8 mouse cellular contexts compared by ENCODE assay signal in the genomic region with DNA sequence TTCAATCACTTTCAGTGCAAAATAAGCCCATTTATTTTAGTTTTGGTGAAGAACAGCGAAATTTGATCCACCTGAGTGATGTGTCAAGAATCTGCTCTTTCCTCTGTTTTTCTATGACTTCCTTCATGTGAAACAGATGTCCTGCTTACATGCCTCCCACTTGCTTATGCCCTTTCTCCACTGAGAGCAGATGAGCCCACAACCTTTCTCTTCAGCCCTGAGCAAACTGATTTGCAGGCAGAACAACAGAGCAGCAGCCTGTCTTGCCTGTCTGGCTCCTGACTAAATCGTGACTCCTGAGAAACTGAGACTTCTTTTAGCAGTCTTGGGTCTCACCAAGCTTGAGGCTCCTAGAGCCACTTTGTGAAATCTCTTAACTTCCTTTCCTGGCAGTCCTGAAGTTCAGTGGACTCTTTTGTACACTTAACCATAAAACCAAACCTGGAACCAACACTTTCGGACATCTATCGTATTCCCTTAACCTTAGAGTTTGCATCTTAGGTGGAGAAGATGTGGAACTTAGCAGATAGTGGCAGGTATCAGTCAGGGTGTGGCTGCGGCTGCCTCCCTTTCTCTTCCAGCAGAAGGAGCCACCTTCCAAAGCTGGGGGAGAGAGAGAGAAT. TPM values are rescaled to one million over a fixed set of nuclear protein-coding genes. Genes with fewer than 3 reads are reported as not detected.
DNase-seq lines count a peak whose midpoint lies in the region; ATAC-seq and TF ChIP-seq lines count a peak whose summit lies in the region.

No protein-coding gene starts in this region.

- H3K9ac ChIP-seq in heart, embryonic 13.5 days: peak overlapping the region; percentile 87
- H3K9ac ChIP-seq in ES-Bruce4 (ENCODE audit: low read depth, poor library complexity, severe bottlenecking): no peak overlapping the region
- H3K9ac ChIP-seq in forebrain, embryonic 14.5 days (ENCODE audit: low read length): peak overlapping the region; percentile 86

- no peaks in the 10 kb centered on the region for H3K36me3 ChIP-seq in heart, embryonic 13.5 days
- H3K36me3 ChIP-seq in ES-Bruce4 (ENCODE audit: control insufficient read depth, insufficient read depth, low read length, poor library complexity, severe bottlenecking) (no peaks in the 10 kb centered on the region), macrophage (ENCODE audit: inconsistent target) (no peaks in the 10 kb centered on the region)
- H3K36me3 ChIP-seq in forebrain, embryonic 14.5 days (ENCODE audit: control insufficient read depth, insufficient read depth, low read length): no peaks in the 10 kb centered on the region

- H3K9me3 ChIP-seq in heart, embryonic 13.5 days: no peaks in the 10 kb centered on the region
- H3K9me3 ChIP-seq in ES-Bruce4 (replicated peaks; ENCODE audit: control insufficient read depth, insufficient read depth, low read length, poor library complexity, severe bottlenecking): no peaks in the 10 kb centered on the region
- no peaks in the 10 kb centered on the region for H3K9me3 ChIP-seq in forebrain, embryonic 14.5 days (replicated peaks; ENCODE audit: control insufficient read depth, low read length)

- no peak for TF ChIP-seq EP300 in ES-Bruce4 (IDR thresholded peaks at IDR 0.05; ENCODE audit: insufficient read depth, low read depth, low read length)

- 18% methylated on average over 5 of the region's 5 CpGs for WGBS in heart, embryonic 13.5 days
- WGBS in forebrain, embryonic 14.5 days: 26% methylated on average over 5 of the region's 5 CpGs
- WGBS in macrophage (ENCODE audit: missing documents): 45% methylated on average over 4 of the region's 5 CpGs

- no peaks in the 10 kb centered on the region for H3K79me2 ChIP-seq in macrophage (ENCODE audit: inconsistent target)

- H3K27ac ChIP-seq in heart, embryonic 13.5 days (replicated peaks): no peak overlapping the region
- H3K27ac ChIP-seq in ES-Bruce4 (ENCODE audit: insufficient read depth, low read length) (no peak overlapping the region), macrophage (no peak overlapping the region)
- H3K27ac ChIP-seq in forebrain, embryonic 14.5 days (ENCODE audit: low read depth, low read length): peak overlapping the region; percentile 66; the same call in 1 of the 2 replicates

- DNase-seq in heart, postnatal 4 days: no peak
- DNase-seq in forebrain, embryonic 14.5 days (ENCODE audit: low spot score): peak; percentile 19
- no peak for DNase-seq in urinary bladder, postnatal 36 days (ENCODE audit: low spot score in 2 of 2)
- no peak for DNase-seq in ovary, postnatal 14 days (ENCODE audit: low spot score)

- no peak for ATAC-seq in heart, embryonic 13.5 days (ENCODE audit: extremely low read depth, insufficient number of reproducible peaks, low FRiP score, low TSS enrichment)
- ATAC-seq in forebrain, embryonic 14.5 days: peak; percentile 5; the same call in 1 of the 2 replicates
- ATAC-seq in CD4-positive, CD25-positive, alpha-beta regulatory T cell, adult 4 months: no peak

- no peak for TF ChIP-seq POLR2A in ES-Bruce4 (IDR thresholded peaks at IDR 0.05; ENCODE audit: insufficient read depth, low read length)

- H3K27me3 ChIP-seq in heart, embryonic 13.5 days (replicated peaks): 0 out of 2 replicates have a peak, but pooled peaks cover 2% of the 10 kb centered on the region
- H3K27me3 ChIP-seq in ES-Bruce4 (ENCODE audit: control insufficient read depth, insufficient read depth, low read length, poor library complexity, severe bottlenecking): peaks cover 5% of the 10 kb centered on the region; the same call in 1 of the 2 replicates
- H3K27me3 ChIP-seq in forebrain, embryonic 14.5 days (replicated peaks; ENCODE audit: control insufficient read depth, insufficient read depth, low read length): no peaks in the 10 kb centered on the region

- peak overlapping the region; percentile 100 for H3K4me2 ChIP-seq in heart, embryonic 13.5 days
- peak overlapping the region; percentile 80 for H3K4me2 ChIP-seq in forebrain, embryonic 14.5 days (ENCODE audit: low read length)

- TF ChIP-seq CTCF in ES-Bruce4 (IDR thresholded peaks at IDR 0.05; ENCODE audit: low read depth, low read length): no peak

- peaks cover 22% of the 10 kb centered on the region for H3K4me1 ChIP-seq in heart, embryonic 13.5 days
- peaks cover 1% of the 10 kb centered on the region for H3K4me1 ChIP-seq in ES-Bruce4 (ENCODE audit: control insufficient read depth, insufficient read depth, low read length)
- H3K4me1 ChIP-seq in forebrain, embryonic 14.5 days (ENCODE audit: control insufficient read depth, insufficient read depth, low read length): 0 out of 2 replicates have a peak, but pooled peaks cover 6% of the 10 kb centered on the region

- H3K4me3 ChIP-seq in heart, embryonic 13.5 days: peak overlapping the region; percentile 83
- H3K4me3 ChIP-seq in ES-Bruce4 (ENCODE audit: low read depth, low read length) (peak overlapping the region; percentile 23; the same call in 1 of the 2 replicates), macrophage (ENCODE audit: inconsistent target) (peak overlapping the region; percentile 49; the same call in 1 of the 2 replicates)
- H3K4me3 ChIP-seq in forebrain, embryonic 14.5 days (ENCODE audit: low read depth, low read length): peak overlapping the region; percentile 60

RNA-seq across cellular contexts. Expression of a gene that starts 0.5 kb away (rescaled TPM):
- 5.1 and 5.8 TPM in 2 replicates for polyA plus RNA-seq in heart, embryonic 13.5 days (2015; fragmentation: Nextera tagmentation; extraction: Ambion mirVana)
- under 1 TPM; 0.45 to 0.47 TPM for total RNA-seq in heart, postnatal 4 days (2021)
- polyA plus RNA-seq in ES-Bruce4 (2011; ENCODE audit: insufficient read depth, insufficient read length, low read depth, missing spikeins) (0.24 and 1.0 TPM in 2 replicates), macrophage (2018) (0.52 to 1.3 TPM (median 0.62 TPM) in 3 replicates)
- polyA plus RNA-seq in forebrain, embryonic 14.5 days (2014; fragmentation: Nextera tagmentation; extraction: Ambion mirVana): 38.5 and 52.2 TPM in 2 replicates
- total RNA-seq in macrophage (2018; cell fraction: chromatin; rRNA removed): 10 to 100 TPM in 3 of 26 experiments, 1 to 10 TPM in 16, under 1 TPM in 7; 0.25 to 14.7 (median 2.2) TPM
- total RNA-seq in macrophage (2018; cell fraction: cytosol; rRNA removed): 1 to 10 TPM in 5 of 26 experiments, under 1 TPM in 21; 0.04 to 1.4 (median 0.49) TPM
- 10 to 100 TPM in 1 of 26 experiments, 1 to 10 TPM in 14, under 1 TPM in 11; 0.25 to 19.6 (median 2.2) TPM for total RNA-seq in macrophage (2018; cell fraction: nucleus; rRNA removed)
- polyA plus RNA-seq in CD4-positive, CD25-positive, alpha-beta regulatory T cell, adult 4 months (2017; shearing (Covaris generic)): under 1 TPM in 1 of 2 experiments, not detected in 1; 0.43 TPM

Comparison
In these comparisons a context has a peak if more than half of its experiments do, and no peak if none do; other contexts are left out.
1. H3K4me3 ChIP-seq: peak in every context shown above with its lines; median percentile 83 in heart, embryonic 13.5 days; 60 in forebrain, embryonic 14.5 days; 49 in macrophage; 23 in ES-Bruce4.